Mouse (Mus musculus) left cerebral cortex, adult 2 months (tissue): ENCODE measurements around the gene Anapc2. TPM values are rescaled to one million over a fixed set of nuclear protein-coding genes. Genes with fewer than 3 reads are reported as not detected.

Source experiments
- DNase-seq, 2 experiments: peaks; one replicate each; pipeline ENCODE4 v3.0.0; 2021 to 2022; ENCODE audit warnings: low spot score in 2 of 2, mixed read lengths in 1 of 2; ENCODE audit errors: extremely low spot score in 1 of 2
- H3K27ac ChIP-seq: fragments of 200-600 bp; 2 replicates; pipeline ENCODE4 v1.8.1; 2022
- H3K4me3 ChIP-seq: fragments of 200-600 bp; 2 replicates; pipeline ENCODE4 v1.8.1; 2022
- CTCF ChIP-seq: fragments of 200-600 bp; IDR thresholded peaks from 2 replicates; pipeline ENCODE4 v1.8.1; 2022; ENCODE audit warnings: antibody characterized with exemption, mild to moderate bottlenecking, moderate library complexity
- intact Hi-C: fragments of 180-260 bp; cut with DNase I; formaldehyde crosslinking; loops from one replicate; pipeline ENCODE4 v1.15.1; 2025
- total RNA-seq, 2 experiments: library from RNA; stranded (reverse); gene quantifications; 2 replicates each; pipeline ENCODE4 v1.2.3; 2021

The Anapc2 gene
- total RNA-seq, 2 experiments from 2014 or later: 87.1 to 90.3 TPM

GRCm38 (mm10) chr2:25286314-25286713 lies 14.0 kb downstream of the Anapc2 start:
- no peak for DNase-seq
- Histone ChIP-seq H3K4me3 (no peak overlapping the region), H3K27ac (no peak overlapping the region)
- intact Hi-C loops: no loop called here
- no peak for TF ChIP-seq CTCF

- no peak for DNase-seq
- no peak for TF ChIP-seq CTCF
Measured at GRCm38 (mm10) chr2:25286837-25287636, 14.8 kb downstream of the Anapc2 start.

GRCm38 (mm10) chr2:25287927-25288649 lies 15.8 kb downstream of the Anapc2 start, which contains the start of gene Tmem210:
Gene Tmem210, plus strand, starts transcription at chr2:25288145.
- Histone ChIP-seq H3K27ac (peak within 1 kb of the TSS; percentile 36), H3K4me3 (no peak within 1 kb of the TSS)
- TF ChIP-seq CTCF: no peak
- intact Hi-C loops: no loop called here
- DNase-seq: no peak

More at GRCm38 (mm10) chr2:25286837-25287636, 14.8 kb downstream of the Anapc2 start:
- peak overlapping the region; percentile 36; the same call in 1 of the 2 replicates for H3K27ac ChIP-seq
- H3K4me3 ChIP-seq: no peak overlapping the region
- intact Hi-C loops: no loop called here

- TF ChIP-seq CTCF: no peak
- intact Hi-C loops: no loop called here
- Histone ChIP-seq H3K27ac (no peak overlapping the region), H3K4me3 (no peak overlapping the region)
- DNase-seq: no peak
Measured at GRCm38 (mm10) chr2:25288734-25289345, 16.6 kb downstream of the Anapc2 start.

- Histone ChIP-seq H3K4me3 (peak within 1 kb of the TSS; percentile 13; the same call in 1 of the 2 replicates), H3K27ac (peak within 1 kb of the TSS; percentile 58)
- intact Hi-C loops: no loop called here
- DNase-seq: no peak
- TF ChIP-seq CTCF: no peak
Measured at GRCm38 (mm10) chr2:25289651-25290050, 17.4 kb downstream of the Anapc2 start, which contains the start of gene Lrrc26. Gene Lrrc26, plus strand, starts transcription at chr2:25289915.

- intact Hi-C loops: no loop called here
- peak overlapping the region; percentile 58 for H3K27ac ChIP-seq
- no peak for TF ChIP-seq CTCF
- peak overlapping the region; percentile 13; the same call in 1 of the 2 replicates for H3K4me3 ChIP-seq
- peak; percentile 67 to 69 for DNase-seq
Measured at GRCm38 (mm10) chr2:25290101-25290815, 18.0 kb downstream of the Anapc2 start.

GRCm38 (mm10) chr2:25290816-25291130 lies 18.5 kb downstream of the Anapc2 start:
- peak in 1 of 2 experiments; percentile 44 for DNase-seq
- intact Hi-C loops: no loop called here
- no peak for TF ChIP-seq CTCF
- no peak overlapping the region for H3K4me3 ChIP-seq
- peak overlapping the region; percentile 58 for H3K27ac ChIP-seq

GRCm38 (mm10) chr2:25291184-25292053 lies 19.1 kb downstream of the Anapc2 start:
- peak in 1 of 2 experiments; percentile 40 for DNase-seq
- intact Hi-C loops: no loop called here
- Histone ChIP-seq H3K4me3 (no peak overlapping the region), H3K27ac (peak overlapping the region; percentile 58)
- peak; percentile 28 for TF ChIP-seq CTCF

- no peak for DNase-seq
- peak overlapping the region; percentile 58 for H3K27ac ChIP-seq
- intact Hi-C loops: no loop called here
- H3K4me3 ChIP-seq: peak overlapping the region; percentile 13; the same call in 1 of the 2 replicates
- TF ChIP-seq CTCF: no peak
Measured at GRCm38 (mm10) chr2:25292054-25292544, 19.8 kb downstream of the Anapc2 start.

GRCm38 (mm10) chr2:25292856-25293255 lies 20.6 kb downstream of the Anapc2 start:
- peak overlapping the region; percentile 58 for H3K27ac ChIP-seq
- H3K4me3 ChIP-seq: peak overlapping the region; percentile 13; the same call in 1 of the 2 replicates
- intact Hi-C loops: no loop called here
- TF ChIP-seq CTCF: peak; percentile 94
- DNase-seq: peak; percentile 66 to 72
